Mouse (Mus musculus): ENCODE measurements around the gene Gm42957.

DNA sequence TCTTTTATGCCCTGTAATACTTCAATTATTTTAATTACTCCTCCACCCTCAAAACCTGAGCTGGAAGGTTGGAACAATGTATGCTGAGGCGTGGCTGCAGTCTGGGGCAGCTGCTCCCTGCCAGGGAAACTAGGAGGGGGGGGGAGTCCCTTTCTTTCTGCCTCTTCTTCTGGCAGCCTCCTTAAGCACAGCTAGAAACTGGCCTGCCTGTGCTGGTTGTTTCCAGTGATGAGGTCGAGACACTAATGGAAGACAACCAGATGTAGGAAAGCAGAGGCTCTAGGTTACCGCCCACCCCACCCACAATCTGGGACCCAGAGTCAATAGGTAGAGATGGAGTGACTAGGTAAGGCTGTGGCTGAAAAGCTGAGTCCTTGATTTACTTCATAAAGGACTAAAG, 40.4 kb downstream of the Gm42957 start:
- TF ChIP-seq EP300 (IDR thresholded peaks at IDR 0.05) (no peak), CTCF (IDR thresholded peaks at IDR 0.05) (no peak)
